In the genomic region with DNA sequence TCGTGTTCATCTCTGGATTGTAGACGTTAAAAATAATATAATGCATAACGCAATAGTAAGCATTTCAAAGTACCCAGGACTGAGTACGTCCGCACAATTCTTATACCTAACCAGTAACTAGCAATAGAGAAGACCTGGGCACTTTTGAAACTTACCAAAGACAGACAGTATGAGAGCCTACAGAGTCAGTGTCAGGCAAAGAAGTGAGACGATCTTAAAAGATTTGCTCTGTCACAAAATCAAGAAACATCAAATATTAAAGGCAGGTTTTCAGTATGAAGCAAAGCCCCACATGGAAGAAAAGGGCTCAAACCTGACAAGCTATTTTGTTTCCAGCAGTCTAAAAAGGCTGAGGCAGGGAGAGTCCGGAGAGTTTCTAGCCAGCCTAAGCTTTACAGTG, we compare ENCODE assay signal across 8 mouse cellular contexts. TPM values are rescaled to one million over a fixed set of nuclear protein-coding genes. Genes with fewer than 3 reads are reported as not detected.
A peak's percentile ranks its signal among the peaks of the same experiment; 100 is the strongest.
DNase-seq lines count a peak whose midpoint lies in the region; ATAC-seq and TF ChIP-seq lines count a peak whose summit lies in the region.

No protein-coding gene starts in this region.

- DNase-seq in heart, postnatal 25 days (ENCODE audit: low spot score) = no peak
- DNase-seq in midbrain, embryonic 10.5 days (ENCODE audit: low spot score) = no peak
- DNase-seq in B cell, adult 2 months = no peak
- no peak for DNase-seq in thymus, postnatal 25 days

- no peak for ATAC-seq in heart, embryonic 14.5 days (ENCODE audit: insufficient number of reproducible peaks, insufficient read depth, low FRiP score, low read depth)
- ATAC-seq in hindbrain, embryonic 12.5 days (ENCODE audit: low FRiP score) = no peak
- ATAC-seq in megakaryocyte-erythroid progenitor cell, adult 5-6 weeks (replicated peaks; ENCODE audit: low FRiP score, low TSS enrichment, poor library complexity, severe bottlenecking) = no peak

- TF ChIP-seq POLR2A in bone marrow macrophage, adult 2 months (IDR thresholded peaks at IDR 0.05; ENCODE audit: borderline replicate concordance, low read depth, low read length) = no peak

- no peaks in the 10 kb centered on the region for H3K36me3 ChIP-seq in heart, embryonic 14.5 days (ENCODE audit: control insufficient read depth, insufficient read depth, low read length)
- H3K36me3 ChIP-seq in hindbrain, embryonic 12.5 days = no peaks in the 10 kb centered on the region
- H3K36me3 ChIP-seq in midbrain, embryonic 10.5 days = no peaks in the 10 kb centered on the region

- peak overlapping the region in 1 of 2 experiments; percentile 96; a peak in 2 of 4 replicates for H3K4me3 ChIP-seq in heart, embryonic 14.5 days (ENCODE audit: control insufficient read depth in 1 of 2, insufficient read depth in 1 of 2, low read depth in 1 of 2, low read length in 2 of 2)
- H3K4me3 ChIP-seq in bone marrow macrophage, adult 2 months (ENCODE audit: insufficient read depth, low read length) = peak overlapping the region; percentile 84
- H3K4me3 ChIP-seq in hindbrain, embryonic 12.5 days = peak overlapping the region; percentile 99
- peak overlapping the region; percentile 97 for H3K4me3 ChIP-seq in midbrain, embryonic 10.5 days

- TF ChIP-seq CTCF in bone marrow macrophage, adult 2 months (IDR thresholded peaks at IDR 0.05; ENCODE audit: low read depth, low read length) = no peak

- H3K4me1 ChIP-seq in heart, embryonic 14.5 days (ENCODE audit: control insufficient read depth in 2 of 2, insufficient read depth in 2 of 2, low read length in 2 of 2) = peaks cover 15 to 50% of the 10 kb centered on the region in 2 experiments
- peaks cover 23% of the 10 kb centered on the region for H3K4me1 ChIP-seq in bone marrow macrophage, adult 2 months (ENCODE audit: control insufficient read depth, insufficient read depth, low read length)
- H3K4me1 ChIP-seq in hindbrain, embryonic 12.5 days = peaks cover 27% of the 10 kb centered on the region
- peaks cover 59% of the 10 kb centered on the region for H3K4me1 ChIP-seq in midbrain, embryonic 10.5 days

- peak overlapping the region; percentile 98; the same call in 1 of the 2 replicates for H3K9ac ChIP-seq in heart, embryonic 14.5 days (ENCODE audit: low read length)
- H3K9ac ChIP-seq in hindbrain, embryonic 12.5 days = no peak overlapping the region

- H3K4me2 ChIP-seq in heart, embryonic 14.5 days (ENCODE audit: low read length) = peak overlapping the region; percentile 64
- H3K4me2 ChIP-seq in hindbrain, embryonic 12.5 days (replicated peaks) = peak overlapping the region; percentile 83

- no peaks in the 10 kb centered on the region for H3K27me3 ChIP-seq in heart, embryonic 14.5 days (ENCODE audit: control insufficient read depth, insufficient read depth, low read length)
- H3K27me3 ChIP-seq in hindbrain, embryonic 12.5 days = peaks cover 9% of the 10 kb centered on the region
- peaks cover 22% of the 10 kb centered on the region for H3K27me3 ChIP-seq in midbrain, embryonic 10.5 days (ENCODE audit: low read depth, poor library complexity, severe bottlenecking)

- 0 out of 4 replicates have a peak overlapping the region, but pooled peaks of 1 of the 2 experiments have one; percentile 59 for H3K27ac ChIP-seq in heart, embryonic 14.5 days (replicated peaks in 1 of 2; ENCODE audit: control insufficient read depth in 1 of 2, insufficient read depth in 1 of 2, low read depth in 2 of 2, low read length in 2 of 2)
- no peak overlapping the region for H3K27ac ChIP-seq in bone marrow macrophage, adult 2 months (ENCODE audit: insufficient read depth, low read depth, low read length)
- no peak overlapping the region for H3K27ac ChIP-seq in hindbrain, embryonic 12.5 days
- no peak overlapping the region for H3K27ac ChIP-seq in midbrain, embryonic 10.5 days (replicated peaks)

- intact Hi-C loops in heart, postnatal 25 days (cut with DNase I) = loop anchor here (2.0 to 5.0 kb wide), 3 partner anchors 42 to 197 kb away; a partner anchor contains a TSS

- H3K9me3 ChIP-seq in heart, embryonic 14.5 days (ENCODE audit: control insufficient read depth, low read length) = no peaks in the 10 kb centered on the region
- no peaks in the 10 kb centered on the region for H3K9me3 ChIP-seq in hindbrain, embryonic 12.5 days (replicated peaks)
- no peaks in the 10 kb centered on the region for H3K9me3 ChIP-seq in midbrain, embryonic 10.5 days (replicated peaks)

- WGBS in heart, embryonic 14.5 days = 19% methylated on average over 7 of the region's 7 CpGs
- 14% methylated on average over 7 of the region's 7 CpGs for WGBS in hindbrain, embryonic 12.5 days
- 17% methylated on average over 7 of the region's 7 CpGs for WGBS in midbrain, embryonic 10.5 days

RNA-seq across cellular contexts. Expression of a gene that starts 0.9 kb away (rescaled TPM):
- 25.4 and 26.1 TPM in 2 replicates for polyA plus RNA-seq in heart, embryonic 14.5 days (2014; fragmentation: Nextera tagmentation; extraction: Ambion mirVana)
- total RNA-seq in heart, postnatal 25 days (2021) = 10 to 100 TPM; 16.3 to 17.1 TPM
- polyA plus RNA-seq in bone marrow macrophage, adult 2 months (2012; ENCODE audit: insufficient read depth, insufficient read length, missing spikeins) = 18.2 and 20.5 TPM in 2 replicates
- 25.3 and 31.7 TPM in 2 replicates for polyA plus RNA-seq in hindbrain, embryonic 12.5 days (2016; fragmentation: Nextera tagmentation; extraction: Ambion mirVana)
- 16.0 and 21.1 TPM in 2 replicates for polyA plus RNA-seq in midbrain, embryonic 10.5 days (2016; fragmentation: Nextera tagmentation; extraction: Ambion mirVana)
- total RNA-seq in megakaryocyte-erythroid progenitor cell, adult 5-6 weeks (2014; fragmentation: Nextera tagmentation) = 20.7 and 22.7 TPM in 2 replicates
- total RNA-seq in megakaryocyte-erythroid progenitor cell, adult 5-6 weeks (2017) = 9.6 and 22.9 TPM in 2 replicates
